ENCODE assay signal across 17 mouse cellular contexts in the genomic region with DNA sequence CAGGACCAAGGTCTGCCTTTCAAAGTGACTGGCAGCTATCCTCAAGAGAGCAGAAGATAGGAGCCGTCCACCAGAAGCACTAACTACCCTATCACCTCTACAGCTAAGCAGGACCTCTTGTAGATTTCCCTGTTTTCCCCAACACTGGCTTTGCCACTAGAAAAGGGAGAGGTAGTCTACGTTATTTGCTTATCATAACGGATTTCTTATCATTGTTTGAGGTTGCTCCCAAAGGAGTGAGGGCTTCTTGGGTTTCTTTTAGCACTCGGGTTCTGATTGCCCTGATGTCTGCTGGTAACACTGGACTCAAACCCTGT.
A peak's percentile ranks its signal among the peaks of the same experiment; 100 is the strongest.
DNase-seq lines count a peak whose midpoint lies in the region; ATAC-seq and TF ChIP-seq lines count a peak whose summit lies in the region.
"Had no signal": no experiment of that assay in that cellular context is flagged by ENCODE, and none has a peak within 500 bp of the region (broad histone marks: within the 10 kb centered on the region; RNA-seq: fewer than 3 reads in every experiment).

No protein-coding gene starts in this region.

- H3K36me3 ChIP-seq in forebrain, postnatal 0 days (ENCODE audit: insufficient read depth) = no peaks in the 10 kb centered on the region
- H3K36me3 ChIP-seq in midbrain, embryonic 12.5 days = no peaks in the 10 kb centered on the region
- H3K36me3 ChIP-seq in neural tube, embryonic 15.5 days = no peaks in the 10 kb centered on the region
- H3K36me3 ChIP-seq in intestine, postnatal 0 days (ENCODE audit: control insufficient read depth, insufficient read depth) = no peaks in the 10 kb centered on the region
- H3K36me3 ChIP-seq: G1E; limb, embryonic 13.5 days; liver, embryonic 15.5 days had no signal

- peaks cover 36% of the 10 kb centered on the region for H3K4me1 ChIP-seq in forebrain, postnatal 0 days (ENCODE audit: insufficient read depth)
- H3K4me1 ChIP-seq in midbrain, embryonic 12.5 days = peaks cover 55% of the 10 kb centered on the region
- peaks cover 35% of the 10 kb centered on the region for H3K4me1 ChIP-seq in neural tube, embryonic 15.5 days
- no peaks in the 10 kb centered on the region for H3K4me1 ChIP-seq in intestine, postnatal 0 days (replicated peaks; ENCODE audit: control insufficient read depth, insufficient read depth, low read length)
- H3K4me1 ChIP-seq: liver, embryonic 15.5 days had no signal

- no peaks in the 10 kb centered on the region for H3K27me3 ChIP-seq in forebrain, postnatal 0 days (ENCODE audit: insufficient read depth, low read length)
- no peaks in the 10 kb centered on the region for H3K27me3 ChIP-seq in midbrain, embryonic 12.5 days
- no peaks in the 10 kb centered on the region for H3K27me3 ChIP-seq in neural tube, embryonic 15.5 days (replicated peaks)
- H3K27me3 ChIP-seq in intestine, postnatal 0 days (replicated peaks; ENCODE audit: control insufficient read depth, insufficient read depth, low read length) = no peaks in the 10 kb centered on the region
- H3K27me3 ChIP-seq: liver, embryonic 15.5 days had no signal

- H3K9me3 ChIP-seq in forebrain, postnatal 0 days (ENCODE audit: low read length) = no peaks in the 10 kb centered on the region
- no peaks in the 10 kb centered on the region for H3K9me3 ChIP-seq in midbrain, embryonic 12.5 days
- H3K9me3 ChIP-seq in neural tube, embryonic 15.5 days (replicated peaks) = no peaks in the 10 kb centered on the region
- H3K9me3 ChIP-seq in intestine, postnatal 0 days (ENCODE audit: control insufficient read depth) = no peaks in the 10 kb centered on the region
- H3K9me3 ChIP-seq: limb, embryonic 13.5 days; liver, embryonic 15.5 days had no signal

- intact Hi-C loops in gastrocnemius, adult 2 months (cut with DNase I) = no loop called here

- ATAC-seq in forebrain, postnatal 0 days = no peak
- ATAC-seq in midbrain, embryonic 12.5 days (ENCODE audit: low FRiP score, low read depth) = no peak; the same call in 1 of the 2 replicates
- no peak for ATAC-seq in neural tube, embryonic 15.5 days (ENCODE audit: low FRiP score)
- ATAC-seq in intestine, postnatal 0 days = no peak

- H3K4me3 ChIP-seq in forebrain, postnatal 0 days (ENCODE audit: low read depth, low read length) = no peak overlapping the region
- H3K4me3 ChIP-seq in midbrain, embryonic 12.5 days = no peak overlapping the region
- no peak overlapping the region for H3K4me3 ChIP-seq in neural tube, embryonic 15.5 days (replicated peaks)
- no peak overlapping the region for H3K4me3 ChIP-seq in gastrocnemius, adult 2 months
- H3K4me3 ChIP-seq in intestine, postnatal 0 days (ENCODE audit: low read depth, low read length) = no peak overlapping the region
- H3K4me3 ChIP-seq: limb, embryonic 13.5 days; liver, embryonic 15.5 days had no signal

- H3K9ac ChIP-seq in forebrain, postnatal 0 days = peak overlapping the region; percentile 47
- no peak overlapping the region for H3K9ac ChIP-seq in midbrain, embryonic 12.5 days (replicated peaks)
- H3K9ac ChIP-seq in neural tube, embryonic 15.5 days (replicated peaks) = no peak overlapping the region
- no peak overlapping the region for H3K9ac ChIP-seq in intestine, postnatal 0 days (ENCODE audit: low read depth, low read length)
- H3K9ac ChIP-seq: limb, embryonic 13.5 days; liver, embryonic 15.5 days had no signal

- peak; percentile 12 for DNase-seq in retina, embryonic 14.5 days (ENCODE audit: low spot score)
- no peak for DNase-seq in retina, postnatal 1 day
- DNase-seq in forebrain, postnatal 0 days = no peak
- no peak for DNase-seq in adrenal gland, postnatal 36 days
- DNase-seq in gastrocnemius, adult 2 months = no peak
- DNase-seq: cerebellum, adult 2 months; heart, adult 18-20 months; kidney, adult 2 months; kidney, postnatal 36 days; lung, postnatal 14 days; thymus, postnatal 25 days had no signal

- H3K4me2 ChIP-seq in forebrain, postnatal 0 days (ENCODE audit: low read depth) = peak overlapping the region; percentile 44
- peak overlapping the region; percentile 38 for H3K4me2 ChIP-seq in midbrain, embryonic 12.5 days (replicated peaks)
- H3K4me2 ChIP-seq in neural tube, embryonic 15.5 days = peak overlapping the region; percentile 39; the same call in 1 of the 2 replicates
- H3K4me2 ChIP-seq in intestine, postnatal 0 days (replicated peaks; ENCODE audit: low read depth) = no peak overlapping the region
- H3K4me2 ChIP-seq: liver, embryonic 15.5 days had no signal

- H3K27ac ChIP-seq in forebrain, postnatal 0 days (ENCODE audit: low read depth, low read length) = peak overlapping the region; percentile 91
- H3K27ac ChIP-seq in midbrain, embryonic 12.5 days (replicated peaks) = peak overlapping the region; percentile 90
- no peak overlapping the region for H3K27ac ChIP-seq in neural tube, embryonic 15.5 days (replicated peaks)
- H3K27ac ChIP-seq in gastrocnemius, adult 2 months = no peak overlapping the region
- H3K27ac ChIP-seq in intestine, postnatal 0 days (ENCODE audit: low read depth, low read length) = no peak overlapping the region
- H3K27ac ChIP-seq: limb, embryonic 13.5 days; liver, embryonic 15.5 days had no signal

- no peak for TF ChIP-seq CTCF in forebrain, postnatal 0 days (IDR thresholded peaks at IDR 0.05; ENCODE audit: low read depth)
- TF ChIP-seq CTCF in gastrocnemius, adult 2 months (IDR thresholded peaks at IDR 0.05) = no peak
- TF ChIP-seq CTCF in intestine, postnatal 0 days (IDR thresholded peaks at IDR 0.05; ENCODE audit: low read depth) = no peak

- WGBS in forebrain, postnatal 0 days = 22% methylated on average over 4 of the region's 4 CpGs
- WGBS in midbrain, embryonic 12.5 days = 49% methylated on average over 4 of the region's 4 CpGs
- 48% methylated on average over 4 of the region's 4 CpGs for WGBS in neural tube, embryonic 15.5 days
- WGBS in intestine, postnatal 0 days = 38% methylated on average over 4 of the region's 4 CpGs

Comparison
In these comparisons a context has a peak if more than half of its experiments do, and no peak if none do; other contexts are left out.
1. H3K27ac ChIP-seq: peak in forebrain, postnatal 0 days (single experiment) and midbrain, embryonic 12.5 days (single experiment); none in neural tube, embryonic 15.5 days (single experiment), gastrocnemius, adult 2 months (single experiment) and intestine, postnatal 0 days (single experiment).